Mouse (Mus musculus) cortical plate, adult 2 months (tissue): ENCODE measurements at regions not wholly inside any gene's neighbourhood (a gene's known extent, or its start where the extent isn't known, plus 50 kb on each side); places are given as distances from the start of the nearest gene placed in this dataset.

Experiments
- CTCF ChIP-seq: fragments of 200-500 bp; IDR thresholded peaks from 2 replicates; pipeline ENCODE4 v1.5.1; 2011; ENCODE audit warnings: mild to moderate bottlenecking, control low read depth, low read length; ENCODE audit not compliant: insufficient read depth; ENCODE audit errors: extremely low read depth
- POLR2A ChIP-seq: fragments of 200-500 bp; IDR thresholded peaks from 2 replicates; pipeline ENCODE4 v1.6.1; 2011; ENCODE audit warnings: mild to moderate bottlenecking, low read length, control low read depth; ENCODE audit not compliant: insufficient read depth; ENCODE audit errors: extremely low read depth

DNA sequence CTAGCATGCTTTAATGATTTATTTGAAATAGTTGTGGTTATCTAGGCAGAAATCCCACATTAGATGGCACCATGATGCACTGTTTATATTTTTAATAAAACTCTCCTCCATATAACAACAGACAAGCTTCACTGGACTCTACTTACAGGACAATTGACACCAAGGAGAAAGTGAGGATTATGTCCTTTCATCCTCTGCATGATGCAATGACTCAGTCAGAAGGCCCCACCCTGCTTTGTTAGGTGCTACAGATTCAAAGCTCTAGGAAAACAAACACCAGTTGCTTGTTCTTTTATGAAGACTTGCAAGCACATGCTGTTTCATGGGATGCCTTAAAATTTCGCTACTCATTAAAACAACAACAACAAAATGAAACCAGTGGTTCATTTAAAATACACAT, 950.3 kb downstream of the Efnb2 start:
- TF ChIP-seq POLR2A (no peak), CTCF (no peak)
